Mouse (Mus musculus) erythroblast, adult 5-6 weeks (primary cell): Measurements from ENCODE around the gene Sike1. TPM values are rescaled to one million over a fixed set of nuclear protein-coding genes. Genes with fewer than 3 reads are reported as not detected.

Experiments used
- ATAC-seq: replicated peaks from 2 replicates; pipeline ENCODE4 v1.8.0; 2016; ENCODE audit warnings: moderate number of reproducible peaks, mild to moderate bottlenecking, moderate TSS enrichment, inconsistent platforms; ENCODE audit not compliant: poor library complexity, low FRiP score, severe bottlenecking
- total RNA-seq, 2 experiments: library from RNA; stranded (forward) in 1 of 2; stranded (reverse) in 1 of 2; fragments of 150-400 nt in 1 of 2; fragments of 200-764, 138-1000 nt in 1 of 2; gene quantifications; 2 replicates each; pipeline versions ENCODE4 v1.2.3 to v1.2.4; 2015 to 2017; ENCODE audit warnings: low replicate concordance in 2 of 2

Sike1 gene
- total RNA-seq, 2 experiments from 2014 or later, result 3.6 to 4.4 TPM

DNA sequence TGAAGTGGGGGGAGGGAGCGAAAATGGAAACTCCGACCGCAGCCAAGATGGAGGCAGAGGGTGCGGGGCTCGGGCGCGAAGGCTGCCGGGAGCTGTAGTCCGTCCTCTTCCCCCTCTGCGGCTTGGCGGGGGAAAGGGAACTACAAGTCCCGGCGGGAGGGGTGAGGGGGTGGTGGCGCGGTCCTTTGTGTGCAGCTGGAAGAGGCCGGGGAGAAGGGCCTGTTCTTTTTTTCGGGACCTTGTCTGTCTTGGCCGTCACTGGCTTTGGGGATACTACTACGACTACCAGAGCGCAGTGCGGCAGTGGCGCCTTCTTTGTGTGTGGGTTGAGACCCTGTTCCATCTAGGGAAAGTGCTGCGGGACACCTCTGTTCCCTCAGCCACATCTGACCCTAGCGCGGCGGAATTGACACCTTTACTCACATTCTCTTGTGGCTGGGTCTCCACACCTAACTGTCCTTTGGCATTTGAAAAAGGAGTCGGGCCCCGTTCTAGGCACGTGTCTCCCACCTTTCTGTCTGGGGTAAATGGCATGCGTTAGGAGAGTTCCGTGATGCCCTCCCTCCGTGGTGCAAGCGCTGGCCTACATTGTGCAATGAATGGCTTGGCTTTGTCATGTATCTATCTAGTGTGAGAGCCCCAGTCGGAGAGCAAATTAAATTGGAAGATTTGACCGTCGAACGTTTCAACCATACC is 25.6 kb downstream of the Sike1 start:
- peak; percentile 87 for ATAC-seq

DNA sequence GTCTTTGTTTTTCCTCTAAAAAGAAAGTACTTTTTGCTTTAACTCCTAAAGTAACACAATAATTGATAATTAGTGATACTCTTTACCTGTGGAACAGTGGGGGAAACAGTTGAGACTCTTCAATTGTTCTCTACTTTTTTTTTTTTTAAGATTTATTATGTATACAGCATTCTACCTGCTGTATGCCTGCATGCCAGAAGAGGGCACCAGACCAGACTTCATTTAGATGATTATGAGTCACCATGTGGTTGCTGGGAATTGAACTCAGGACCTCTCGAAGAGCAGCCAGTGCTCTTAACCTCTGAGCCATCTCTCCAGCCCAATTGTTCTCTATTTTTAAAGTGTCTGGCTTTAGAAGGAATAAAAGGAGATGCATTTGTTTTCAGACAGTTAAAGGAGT is 30.7 kb downstream of the Sike1 start:
- 0 out of 2 replicates have a peak, but pooled peaks have one; percentile 59 for ATAC-seq

DNA sequence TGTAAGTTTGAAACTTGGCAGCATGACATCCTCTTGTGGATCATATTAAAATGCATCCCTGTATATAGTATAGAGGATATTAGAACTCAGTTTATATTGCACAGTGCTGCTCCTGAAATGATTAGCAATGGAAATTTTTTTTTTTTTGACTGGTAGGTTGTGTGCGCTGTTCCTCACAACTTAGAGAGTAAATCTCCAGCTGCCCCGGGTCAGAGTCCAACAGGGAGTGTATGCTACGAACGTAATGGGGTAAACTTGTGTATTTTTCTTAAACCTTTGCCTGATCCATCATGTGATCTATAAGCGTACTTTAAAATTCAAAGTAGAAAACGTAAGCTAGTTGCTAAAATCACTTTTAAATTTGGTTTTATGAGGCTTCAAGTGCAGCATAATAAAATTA is 44.8 kb downstream of the Sike1 start:
- ATAC-seq, result no peak

DNA sequence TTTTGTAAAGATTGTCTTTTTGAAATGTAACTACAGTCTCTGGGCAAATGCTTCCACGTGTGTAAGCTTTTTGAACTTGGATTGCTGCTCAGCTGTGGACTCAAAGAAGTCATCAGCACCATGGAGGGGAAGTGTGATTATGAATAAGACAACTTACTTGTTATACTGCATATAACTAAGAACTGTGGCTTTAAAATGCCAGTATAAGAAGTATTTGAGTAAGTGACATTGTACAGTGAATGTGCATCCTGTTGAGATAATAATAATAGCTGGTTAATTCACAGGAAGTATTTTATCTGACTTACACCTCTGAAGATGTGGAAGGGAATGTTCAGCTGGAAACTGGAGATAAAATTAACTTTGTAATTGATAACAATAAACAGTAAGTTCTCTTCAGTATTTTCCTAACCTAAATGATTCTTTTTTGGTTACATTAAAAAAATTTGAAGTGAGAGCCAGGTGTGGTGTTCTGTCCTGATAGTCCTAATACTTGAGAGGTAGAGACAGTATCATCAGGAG is 45.4 kb downstream of the Sike1 start:
- ATAC-seq, result no peak

DNA sequence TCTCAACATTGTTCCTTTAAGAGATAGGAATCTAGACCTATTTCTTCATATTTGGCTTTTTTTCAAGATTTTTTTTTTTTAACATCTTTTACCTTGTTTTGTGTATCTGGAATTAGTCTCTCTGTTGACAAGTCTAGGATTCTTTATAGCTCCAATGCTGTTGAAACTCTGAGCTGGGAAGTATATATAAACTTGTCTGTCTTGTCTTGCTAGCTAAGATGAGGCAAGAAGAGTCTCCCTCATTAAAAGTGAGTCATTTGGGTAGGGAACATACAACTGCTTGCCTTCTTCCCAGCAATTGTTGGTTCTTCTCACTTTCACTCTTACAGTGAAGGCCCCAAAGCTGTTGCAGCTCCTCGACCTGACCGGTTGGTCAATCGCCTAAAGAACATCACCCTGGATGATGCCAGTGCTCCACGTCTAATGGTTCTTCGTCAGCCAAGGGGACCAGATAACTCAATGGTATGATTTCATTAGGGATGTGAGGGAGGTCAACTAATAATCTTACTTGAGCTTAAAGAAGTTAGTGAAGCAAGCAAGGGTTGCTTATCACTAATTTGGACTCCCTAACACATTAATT is 60.6 kb downstream of the Sike1 start:
- no peak for ATAC-seq

DNA sequence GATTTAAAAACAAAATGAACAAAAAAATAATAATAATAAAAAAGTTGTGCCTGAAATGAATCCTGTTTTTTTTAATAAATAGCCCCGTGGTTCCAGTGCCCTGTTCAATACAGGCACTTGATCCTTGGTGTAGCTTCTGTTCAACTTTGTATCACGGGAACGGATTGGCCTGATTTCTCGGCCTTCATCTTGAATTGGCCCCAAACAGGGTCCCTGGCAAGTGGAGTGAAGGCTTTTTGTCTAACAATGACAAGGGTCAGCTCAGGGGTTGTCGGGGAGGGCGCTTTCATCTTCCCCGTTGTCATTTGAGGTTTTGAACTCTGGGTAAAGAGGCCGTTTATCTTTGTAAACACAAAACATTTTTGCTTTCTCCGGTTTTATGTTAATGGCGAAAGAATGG is 62.2 kb downstream of the Sike1 start:
- no peak for ATAC-seq

Other genes starting within 250 kb of the Sike1 start
- not detected in 2 replicates for gene Tshb, start 213.0 kb upstream of the Sike1 start, total RNA-seq (2015; ENCODE audit: low replicate concordance)
- not detected in 2 replicates for gene Tshb, start 213.0 kb upstream of the Sike1 start, total RNA-seq (2017; ENCODE audit: low replicate concordance)
- not detected in 2 replicates for gene Sycp1, start 59.6 kb upstream of the Sike1 start, total RNA-seq (2015; ENCODE audit: low replicate concordance)
- gene Sycp1, start 59.6 kb upstream of the Sike1 start, total RNA-seq (2017; ENCODE audit: low replicate concordance), result not detected in 2 replicates
- gene Nr1h5, start 31.6 kb upstream of the Sike1 start, total RNA-seq (2015; ENCODE audit: low replicate concordance), result not detected in 2 replicates
- gene Nr1h5, start 31.6 kb upstream of the Sike1 start, total RNA-seq (2017; ENCODE audit: low replicate concordance), result not detected in 2 replicates
- gene Csde1, start 24.7 kb downstream of the Sike1 start, total RNA-seq (2015; ENCODE audit: low replicate concordance), result 84.4 and 89.9 TPM in 2 replicates
- gene Csde1, start 24.7 kb downstream of the Sike1 start, total RNA-seq (2017; ENCODE audit: low replicate concordance), result 216 and 294 TPM in 2 replicates
- 23.4 and 42.7 TPM in 2 replicates for gene Nras, start 62.6 kb downstream of the Sike1 start, total RNA-seq (2015; ENCODE audit: low replicate concordance)
- 26.6 and 29.6 TPM in 2 replicates for gene Nras, start 62.6 kb downstream of the Sike1 start, total RNA-seq (2017; ENCODE audit: low replicate concordance)
- gene Ampd1, start 78.3 kb downstream of the Sike1 start, total RNA-seq (2015; ENCODE audit: low replicate concordance), result not detected in 2 replicates
- gene Ampd1, start 78.3 kb downstream of the Sike1 start, total RNA-seq (2017; ENCODE audit: low replicate concordance), result 0.26 TPM in 1 of 2 replicates, not detected in the other
- 141 and 144 TPM in 2 replicates for gene Dennd2c, start 106.9 kb downstream of the Sike1 start, total RNA-seq (2015; ENCODE audit: low replicate concordance)
- gene Dennd2c, start 106.9 kb downstream of the Sike1 start, total RNA-seq (2017; ENCODE audit: low replicate concordance), result 178 and 191 TPM in 2 replicates
- gene Bcas2, start 175.9 kb downstream of the Sike1 start, total RNA-seq (2015; ENCODE audit: low replicate concordance), result 26.7 and 42.8 TPM in 2 replicates
- 49.1 and 54.4 TPM in 2 replicates for gene Bcas2, start 175.9 kb downstream of the Sike1 start, total RNA-seq (2017; ENCODE audit: low replicate concordance)